Mouse (Mus musculus): ENCODE measurements around the gene Lpin2.

DNA sequence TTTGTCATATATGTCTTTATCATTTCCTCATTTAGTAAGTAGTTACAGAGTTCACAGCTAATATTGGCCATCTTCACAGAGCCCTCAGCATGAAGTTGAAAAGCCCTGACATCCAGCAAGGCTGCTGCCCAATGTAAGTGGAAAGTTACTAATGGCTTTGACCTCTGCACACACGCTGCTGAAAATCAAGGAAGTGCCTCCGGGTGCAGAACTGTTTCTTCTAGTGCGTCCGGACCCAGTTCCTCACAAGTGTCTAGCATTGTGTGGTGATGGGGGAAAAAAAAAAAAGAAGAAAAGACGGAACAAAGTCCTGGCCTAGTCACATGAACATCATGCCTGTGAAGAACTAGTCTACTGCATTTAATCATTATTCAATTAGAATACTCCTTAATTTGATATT, 47.3 kb upstream of the Lpin2 start:
- TF ChIP-seq CTCF (IDR thresholded peaks at IDR 0.05 in 2 of 3, conservative IDR thresholded peaks at IDR 0.05 in 1 of 3; ENCODE audit: control insufficient read depth in 1 of 3, insufficient read depth in 1 of 3, low read depth in 2 of 3, low read length in 3 of 3, poor library complexity in 1 of 3, severe bottlenecking in 1 of 3), result no peak
- no peak for TF ChIP-seq MEF2A (IDR thresholded peaks at IDR 0.05; ENCODE audit: extremely low read depth, insufficient replicate concordance, low read depth, low read length, poor library complexity, severe bottlenecking)
- no peak for TF ChIP-seq HCFC1 (IDR thresholded peaks at IDR 0.05; ENCODE audit: low read depth, low read length)
- no peak for TF ChIP-seq RAD21 (IDR thresholded peaks at IDR 0.05; ENCODE audit: low read depth, low read length)
- no peak for TF ChIP-seq EP300 (IDR thresholded peaks at IDR 0.05; ENCODE audit: low read depth in 1 of 2, low read length in 2 of 2)
- TF ChIP-seq POLR2AphosphoS5 (IDR thresholded peaks at IDR 0.05; ENCODE audit: borderline replicate concordance, low read depth, low read length), result no peak
- TF ChIP-seq MYC (IDR thresholded peaks at IDR 0.05; ENCODE audit: low read depth, low read length), result no peak
- no peak for TF ChIP-seq ZNF384 (IDR thresholded peaks at IDR 0.05; ENCODE audit: low read depth, low read length)
